Mouse (Mus musculus) MEL (cell line): ENCODE data around the gene Serpina3k.

Source experiments
- BHLHE40 ChIP-seq: IDR thresholded peaks from 2 replicates; pipeline ENCODE4 v1.6.1; 2012; ENCODE audit warnings: low read depth, mild to moderate bottlenecking, inconsistent platforms, low read length, improper control_type of control experiment, borderline replicate concordance
- CTCF ChIP-seq, 3 experiments: IDR thresholded peaks in 2 of 3; conservative IDR thresholded peaks in 1 of 3; 2 replicates each; pipeline ENCODE4 v1.5.1; 2011 to 2012; ENCODE audit warnings: low read length in 3 of 3, low read depth in 2 of 3, mild to moderate bottlenecking in 2 of 3, improper control_type of control experiment in 1 of 3, inconsistent platforms in 1 of 3, mixed read lengths in 1 of 3, moderate library complexity in 1 of 3; ENCODE audit not compliant: control insufficient read depth in 1 of 3, insufficient read depth in 1 of 3, poor library complexity in 1 of 3, severe bottlenecking in 1 of 3
- RCOR1 ChIP-seq: IDR thresholded peaks from 2 replicates; pipeline ENCODE4 v1.6.1; 2012; ENCODE audit warnings: low read depth, mild to moderate bottlenecking, inconsistent platforms, low read length, improper control_type of control experiment

DNA sequence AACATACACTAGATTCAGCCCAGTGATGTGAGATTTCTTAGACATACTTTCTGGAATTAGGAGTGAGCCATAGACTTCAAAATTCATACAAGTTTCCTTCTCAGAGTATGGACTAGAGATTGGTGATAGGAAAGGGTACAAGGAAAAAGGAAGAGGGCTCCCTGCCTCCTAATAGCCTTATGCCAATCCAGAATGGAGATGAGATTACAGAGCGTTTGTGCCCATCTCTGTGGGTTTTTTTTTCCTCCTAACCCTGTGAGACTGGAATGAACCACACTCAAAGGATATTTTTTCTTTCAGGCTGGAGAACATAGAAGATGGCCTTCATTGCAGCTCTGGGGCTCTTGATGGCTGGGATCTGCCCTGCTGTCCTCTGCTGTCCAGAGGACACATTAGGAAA lies 24.0 kb upstream of the Serpina3k start, which contains the start of gene Serpina3j:
- TF ChIP-seq CTCF (IDR thresholded peaks at IDR 0.05 in 2 of 3, conservative IDR thresholded peaks at IDR 0.05 in 1 of 3; ENCODE audit: control insufficient read depth in 1 of 3, insufficient read depth in 1 of 3, low read depth in 2 of 3, low read length in 3 of 3, poor library complexity in 1 of 3, severe bottlenecking in 1 of 3) (no peak), RCOR1 (no peak), BHLHE40 (no peak)
